Mouse (Mus musculus): Measurements from ENCODE around the gene Slc35e3. TPM values are rescaled to one million over a fixed set of nuclear protein-coding genes. Genes with fewer than 3 reads are reported as not detected.

Slc35e3 gene
- polyA plus RNA-seq, 1 experiment from 2014 or later, result 19.4 TPM

DNA sequence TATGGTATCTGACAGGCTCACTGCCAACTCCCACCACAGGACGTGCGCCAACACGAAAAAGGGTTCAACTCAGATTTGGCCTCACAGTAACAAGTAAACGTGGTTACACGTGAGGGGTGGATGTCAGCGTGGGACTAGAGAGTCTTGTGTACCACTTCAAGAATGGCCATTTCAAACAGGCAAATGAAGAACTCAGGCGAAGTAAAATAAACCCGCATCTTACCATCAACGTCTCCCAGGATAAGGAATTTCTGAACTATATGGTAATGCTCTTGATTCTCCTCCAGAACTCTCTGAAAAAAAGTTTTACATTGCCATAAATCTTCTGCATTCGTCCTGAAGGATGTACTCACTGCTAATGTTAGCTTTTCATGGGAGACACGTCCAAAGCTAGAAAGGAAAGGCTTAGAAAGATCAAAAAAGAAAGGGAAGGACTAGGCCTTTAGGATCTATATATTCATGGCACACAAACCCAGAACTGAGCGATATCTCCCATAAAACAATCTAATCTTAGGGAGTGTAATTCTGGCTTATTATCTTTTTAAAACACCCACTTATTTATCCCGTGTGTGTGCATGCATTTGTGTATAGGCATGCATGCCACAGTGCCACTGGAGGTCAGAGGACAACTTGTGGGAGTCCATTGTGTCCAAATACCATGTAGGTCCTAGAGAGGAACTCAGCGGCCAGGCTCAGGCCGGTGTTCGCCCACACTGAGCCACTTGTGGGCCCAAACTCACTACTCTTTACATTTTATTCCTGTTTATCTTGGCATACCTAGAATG, 20.1 kb upstream of the Slc35e3 start:
- no peak overlapping the region for H3K4me2 ChIP-seq (replicated peaks; ENCODE audit: low read depth)
- TF ChIP-seq CTCF (IDR thresholded peaks at IDR 0.05; ENCODE audit: low read depth) (no peak), EP300 (optimal IDR thresholded peaks at IDR 0.05) (no peak)
- no peak overlapping the region for H3K9ac ChIP-seq (ENCODE audit: low read length)
- H3K4me1 ChIP-seq (replicated peaks; ENCODE audit: control insufficient read depth, insufficient read depth), result no peaks in the 10 kb centered on the region
- H3K9me3 ChIP-seq (ENCODE audit: control insufficient read depth, low read length), result no peaks in the 10 kb centered on the region
- ATAC-seq (ENCODE audit: low FRiP score, low TSS enrichment) (no peak), DNase-seq (ENCODE audit: low spot score) (no peak)
- no peak overlapping the region for H3K4me3 ChIP-seq (ENCODE audit: low read depth, low read length)
- WGBS, result 82% methylated on average over 16 of the region's 16 CpGs
- H3K36me3 ChIP-seq (ENCODE audit: control insufficient read depth, insufficient read depth, low read length), result peaks cover 7% of the 10 kb centered on the region
- no peaks in the 10 kb centered on the region for H3K27me3 ChIP-seq (ENCODE audit: control insufficient read depth, insufficient read depth, low read length)
- no peak overlapping the region for H3K27ac ChIP-seq (replicated peaks)

DNA sequence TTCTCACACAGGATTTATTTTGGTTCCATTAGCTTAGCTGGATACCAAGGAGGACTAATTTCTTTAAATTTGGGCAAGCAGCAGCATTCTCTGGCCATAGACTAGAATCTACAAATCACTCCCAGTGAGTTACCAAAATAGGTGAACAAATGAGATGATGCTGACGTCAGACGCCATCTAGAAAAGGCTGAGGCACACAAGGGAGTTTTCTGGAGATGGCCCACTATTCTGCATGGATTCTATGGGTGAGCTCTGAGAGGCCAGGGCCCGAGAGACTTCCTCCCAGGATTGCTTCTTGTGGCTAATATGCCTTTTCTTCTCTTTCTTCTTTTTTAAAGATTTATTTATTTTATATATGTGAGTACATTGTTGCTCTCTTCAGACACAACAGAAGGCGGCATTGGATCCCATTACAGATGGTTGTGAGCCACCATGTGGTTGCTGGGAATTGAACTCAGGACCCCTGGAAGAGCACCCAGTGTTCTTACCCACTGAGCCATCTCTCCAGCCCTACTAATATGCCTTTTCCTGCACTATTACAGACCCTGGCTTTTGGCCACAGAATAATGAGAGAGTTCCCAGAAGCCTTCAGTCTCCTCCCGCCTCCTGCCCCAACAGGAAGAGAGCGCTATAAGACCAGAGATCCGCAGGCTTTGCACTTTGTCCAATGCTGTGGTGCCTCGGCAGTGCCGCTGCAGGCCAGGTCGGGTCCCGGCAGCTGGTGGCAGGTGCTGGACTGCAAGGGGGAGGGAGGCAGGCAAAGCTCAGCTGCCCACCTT, 19.1 kb upstream of the Slc35e3 start:
- no peaks in the 10 kb centered on the region for H3K9me3 ChIP-seq (ENCODE audit: control insufficient read depth, low read length)
- TF ChIP-seq EP300 (optimal IDR thresholded peaks at IDR 0.05) (no peak), CTCF (IDR thresholded peaks at IDR 0.05; ENCODE audit: low read depth) (no peak)
- no peak overlapping the region for H3K27ac ChIP-seq (replicated peaks)
- H3K36me3 ChIP-seq (ENCODE audit: control insufficient read depth, insufficient read depth, low read length), result peaks cover 10% of the 10 kb centered on the region
- no peak for DNase-seq (ENCODE audit: low spot score)
- H3K9ac ChIP-seq (ENCODE audit: low read length), result no peak overlapping the region
- no peak for ATAC-seq (ENCODE audit: low FRiP score, low TSS enrichment)
- no peaks in the 10 kb centered on the region for H3K4me1 ChIP-seq (replicated peaks; ENCODE audit: control insufficient read depth, insufficient read depth)
- no peaks in the 10 kb centered on the region for H3K27me3 ChIP-seq (ENCODE audit: control insufficient read depth, insufficient read depth, low read length)
- H3K4me2 ChIP-seq (replicated peaks; ENCODE audit: low read depth), result no peak overlapping the region
- no peak overlapping the region for H3K4me3 ChIP-seq (ENCODE audit: low read depth, low read length)
- WGBS, result 93% methylated on average over 11 of the region's 11 CpGs

DNA sequence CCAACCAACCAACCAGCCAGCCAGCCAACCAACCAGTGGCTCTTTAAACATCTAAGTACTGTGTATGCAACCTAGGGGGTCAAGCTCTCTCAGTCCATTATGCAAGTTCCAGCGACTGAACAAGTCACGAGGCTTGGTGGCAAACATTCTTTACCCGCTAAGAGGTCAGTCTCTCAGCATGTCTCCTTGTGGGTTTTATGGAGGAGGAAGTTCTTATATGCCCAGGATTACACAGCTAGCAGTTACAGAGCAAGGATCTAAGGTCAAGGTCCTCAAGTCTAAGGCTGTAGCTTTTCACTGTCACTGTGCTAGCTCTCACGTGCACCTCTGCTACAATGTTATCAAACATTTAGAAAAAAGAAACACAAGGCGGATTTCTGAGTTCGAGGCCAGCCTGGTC, 18.4 kb upstream of the Slc35e3 start:
- no peak for ATAC-seq (ENCODE audit: low FRiP score, low TSS enrichment)

DNA sequence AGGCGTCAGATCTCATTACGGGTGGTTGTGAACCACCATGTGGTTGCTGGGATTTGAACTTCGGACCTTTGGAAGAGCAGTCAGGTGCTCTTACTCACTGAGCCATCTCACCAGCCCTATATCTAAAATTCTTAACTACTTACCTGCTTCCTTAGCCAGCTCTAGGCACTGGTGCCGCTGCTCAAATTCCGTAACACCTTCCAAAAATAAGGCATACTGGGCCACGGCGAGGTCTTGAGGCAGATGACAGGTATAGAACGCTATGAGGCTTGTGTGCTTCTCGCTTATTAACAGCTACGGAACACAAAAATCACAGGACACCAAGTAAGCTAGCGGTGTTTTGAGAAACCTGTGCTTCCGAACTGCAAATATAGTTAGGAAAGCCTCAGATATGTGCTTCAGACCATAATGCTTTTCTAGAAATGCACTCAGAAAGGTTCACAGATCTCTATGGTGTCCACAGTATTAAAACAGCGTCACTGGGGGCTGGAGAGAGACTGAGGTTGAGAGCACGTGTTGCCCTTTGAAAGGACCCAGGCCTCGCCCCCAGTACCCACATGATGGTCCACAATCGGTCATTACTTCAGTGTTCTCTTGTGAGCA, 17.5 kb upstream of the Slc35e3 start:
- DNase-seq (ENCODE audit: low spot score) (no peak), ATAC-seq (ENCODE audit: low FRiP score, low TSS enrichment) (no peak)
- no peak for TF ChIP-seq CTCF (IDR thresholded peaks at IDR 0.05; ENCODE audit: low read depth)
- Histone ChIP-seq H3K9me3 (ENCODE audit: control insufficient read depth, low read length) (no peaks in the 10 kb centered on the region), H3K4me3 (ENCODE audit: low read depth, low read length) (no peak overlapping the region), H3K4me1 (replicated peaks; ENCODE audit: control insufficient read depth, insufficient read depth) (no peaks in the 10 kb centered on the region), H3K4me2 (replicated peaks; ENCODE audit: low read depth) (no peak overlapping the region), H3K9ac (ENCODE audit: low read length) (no peak overlapping the region), H3K36me3 (ENCODE audit: control insufficient read depth, insufficient read depth, low read length) (peaks cover 15% of the 10 kb centered on the region), H3K27me3 (ENCODE audit: control insufficient read depth, insufficient read depth, low read length) (no peaks in the 10 kb centered on the region), H3K27ac (replicated peaks) (no peak overlapping the region)
- WGBS, result 95% methylated on average over 16 of the region's 16 CpGs

More for the DNA sequence above, 18.4 kb upstream of the Slc35e3 start:
- no peak overlapping the region for H3K4me2 ChIP-seq (replicated peaks; ENCODE audit: low read depth)
- peaks cover 9% of the 10 kb centered on the region for H3K36me3 ChIP-seq (ENCODE audit: control insufficient read depth, insufficient read depth, low read length)
- no peaks in the 10 kb centered on the region for H3K27me3 ChIP-seq (ENCODE audit: control insufficient read depth, insufficient read depth, low read length)
- no peaks in the 10 kb centered on the region for H3K9me3 ChIP-seq (ENCODE audit: control insufficient read depth, low read length)
- H3K9ac ChIP-seq (ENCODE audit: low read length), result no peak overlapping the region
- 88% methylated on average over 6 of the region's 6 CpGs for WGBS
- no peak for DNase-seq (ENCODE audit: low spot score)
- TF ChIP-seq CTCF (IDR thresholded peaks at IDR 0.05; ENCODE audit: low read depth) (no peak), EP300 (optimal IDR thresholded peaks at IDR 0.05) (no peak)
- H3K27ac ChIP-seq (replicated peaks), result no peak overlapping the region
- H3K4me1 ChIP-seq (replicated peaks; ENCODE audit: control insufficient read depth, insufficient read depth), result no peaks in the 10 kb centered on the region
- H3K4me3 ChIP-seq (ENCODE audit: low read depth, low read length), result no peak overlapping the region

DNA sequence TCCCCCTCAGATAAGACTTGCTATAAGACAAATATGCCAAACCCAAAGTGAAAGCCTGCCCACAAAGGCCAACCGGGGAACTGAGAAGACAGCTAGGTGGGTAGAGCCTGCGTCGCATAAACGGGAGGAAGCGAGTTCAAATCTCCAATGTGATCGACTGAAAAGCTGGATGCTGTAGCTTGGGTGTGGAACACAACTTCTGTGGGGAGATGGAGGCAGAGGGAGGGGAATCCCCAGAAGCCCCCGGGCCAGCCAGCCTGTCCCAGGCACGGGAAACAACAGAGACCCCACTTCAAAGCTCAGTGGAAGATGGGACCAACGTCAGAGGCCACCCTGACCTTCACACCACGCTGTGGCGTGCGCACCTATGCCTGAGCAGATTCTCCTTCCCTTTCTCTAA, 16.8 kb upstream of the Slc35e3 start:
- TF ChIP-seq CTCF (IDR thresholded peaks at IDR 0.05; ENCODE audit: low read depth) (no peak), EP300 (optimal IDR thresholded peaks at IDR 0.05) (no peak)
- H3K4me1 ChIP-seq (replicated peaks; ENCODE audit: control insufficient read depth, insufficient read depth), result no peaks in the 10 kb centered on the region
- no peak overlapping the region for H3K4me3 ChIP-seq (ENCODE audit: low read depth, low read length)
- H3K27ac ChIP-seq (replicated peaks), result no peak overlapping the region
- H3K9ac ChIP-seq (ENCODE audit: low read length), result no peak overlapping the region
- H3K9me3 ChIP-seq (ENCODE audit: control insufficient read depth, low read length), result no peaks in the 10 kb centered on the region
- DNase-seq (ENCODE audit: low spot score) (no peak), ATAC-seq (ENCODE audit: low FRiP score, low TSS enrichment) (no peak)
- H3K27me3 ChIP-seq (ENCODE audit: control insufficient read depth, insufficient read depth, low read length), result no peaks in the 10 kb centered on the region
- no peak overlapping the region for H3K4me2 ChIP-seq (replicated peaks; ENCODE audit: low read depth)
- 94% methylated on average over 12 of the region's 12 CpGs for WGBS
- peaks cover 18% of the 10 kb centered on the region for H3K36me3 ChIP-seq (ENCODE audit: control insufficient read depth, insufficient read depth, low read length)

Data from stomach, postnatal 0 days (tissue).